Mouse (Mus musculus) heart, adult 2 months (tissue): ENCODE results near the gene Lmo3.
A peak's percentile ranks its signal among the peaks of the same experiment; 100 is the strongest.

Experiments
- CTCF ChIP-seq: fragments of 200-600 bp; IDR thresholded peaks from 2 replicates; pipeline ENCODE4 v1.8.1; 2022; ENCODE audit warnings: antibody characterized with exemption, mild to moderate bottlenecking, moderate library complexity
- POLR2A ChIP-seq: fragments of 200-500 bp; IDR thresholded peaks from 2 replicates; pipeline ENCODE4 v1.6.1; 2011; ENCODE audit warnings: mild to moderate bottlenecking, low read depth, low read length, control low read depth; ENCODE audit not compliant: insufficient read depth

DNA sequence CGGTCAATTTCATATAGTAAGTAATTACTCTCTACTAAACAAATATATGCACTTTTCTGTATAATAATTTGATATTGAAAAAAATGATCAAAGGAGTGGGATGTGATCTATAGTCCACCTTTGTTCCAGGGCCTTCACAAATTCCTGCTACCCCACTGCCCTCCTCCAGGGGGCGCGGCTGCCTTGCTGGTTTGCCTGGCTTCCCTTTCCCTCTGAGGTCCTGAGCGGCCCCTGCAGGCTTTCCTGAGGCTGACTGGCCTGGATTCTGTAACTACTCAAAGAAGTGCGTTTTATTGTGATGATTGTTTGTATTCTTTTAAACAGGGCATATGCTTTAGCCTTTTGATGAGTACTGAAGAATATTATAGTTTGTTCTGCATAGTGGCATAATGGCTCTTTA, 104.2 kb downstream of the Lmo3 start:
- TF ChIP-seq POLR2A: no peak
- peak; percentile 92 for TF ChIP-seq CTCF
